ENCODE assay signal across 11 mouse cellular contexts in genomic region chr14:98073421-98074080, GRCm38 (mm10).
A peak's percentile ranks its signal among the peaks of the same experiment; 100 is the strongest.
DNase-seq lines count a peak whose midpoint lies in the region; ATAC-seq and TF ChIP-seq lines count a peak whose summit lies in the region.
"Had no signal": no experiment of that assay in that cellular context is flagged by ENCODE, and none has a peak within 500 bp of the region (broad histone marks: within the 10 kb centered on the region; RNA-seq: fewer than 3 reads in every experiment).

No protein-coding gene starts in this region.

- H3K4me1 ChIP-seq in heart, embryonic 14.5 days (ENCODE audit: control insufficient read depth in 2 of 2, insufficient read depth in 2 of 2, low read length in 2 of 2), result peaks cover 3 to 14% of the 10 kb centered on the region in 2 experiments
- H3K4me1 ChIP-seq in embryonic facial prominence, embryonic 10.5 days, result peaks cover 36% of the 10 kb centered on the region
- peaks cover 33% of the 10 kb centered on the region for H3K4me1 ChIP-seq in hindbrain, embryonic 12.5 days
- 0 out of 2 replicates have a peak, but pooled peaks cover 4% of the 10 kb centered on the region for H3K4me1 ChIP-seq in midbrain, postnatal 0 days (ENCODE audit: insufficient read depth, low read length)
- H3K4me1 ChIP-seq in thymus, adult 2 months (replicated peaks; ENCODE audit: control insufficient read depth, insufficient read depth, low read length), result no peaks in the 10 kb centered on the region

- no peaks in the 10 kb centered on the region for H3K27me3 ChIP-seq in heart, embryonic 14.5 days (ENCODE audit: control insufficient read depth, insufficient read depth, low read length)
- H3K27me3 ChIP-seq in embryonic facial prominence, embryonic 10.5 days (replicated peaks; ENCODE audit: low read depth, poor library complexity, severe bottlenecking), result no peaks in the 10 kb centered on the region
- H3K27me3 ChIP-seq in hindbrain, embryonic 12.5 days, result no peaks in the 10 kb centered on the region
- no peaks in the 10 kb centered on the region for H3K27me3 ChIP-seq in midbrain, postnatal 0 days (ENCODE audit: insufficient read depth, low read length)
- no peaks in the 10 kb centered on the region for H3K27me3 ChIP-seq in thymus, adult 2 months (ENCODE audit: control insufficient read depth, insufficient read depth, low read length)

- H3K9me3 ChIP-seq in heart, embryonic 14.5 days (ENCODE audit: control insufficient read depth, low read length), result no peaks in the 10 kb centered on the region
- no peaks in the 10 kb centered on the region for H3K9me3 ChIP-seq in embryonic facial prominence, embryonic 10.5 days
- no peaks in the 10 kb centered on the region for H3K9me3 ChIP-seq in hindbrain, embryonic 12.5 days (replicated peaks)
- no peaks in the 10 kb centered on the region for H3K9me3 ChIP-seq in midbrain, postnatal 0 days (ENCODE audit: low read length)

- WGBS in heart, embryonic 14.5 days, result 76% methylated on average over 12 of the region's 12 CpGs
- 66% methylated on average over 12 of the region's 12 CpGs for WGBS in embryonic facial prominence, embryonic 10.5 days
- 38% methylated on average over 12 of the region's 12 CpGs for WGBS in hindbrain, embryonic 12.5 days
- 21% methylated on average over 12 of the region's 12 CpGs for WGBS in midbrain, postnatal 0 days
- 95% methylated on average over 12 of the region's 12 CpGs for WGBS in thymus, adult 2 months

- ATAC-seq in heart, embryonic 14.5 days (ENCODE audit: insufficient number of reproducible peaks, insufficient read depth, low FRiP score, low read depth), result no peak
- peak; percentile 79 for ATAC-seq in hindbrain, embryonic 12.5 days (ENCODE audit: low FRiP score)
- ATAC-seq in midbrain, postnatal 0 days (ENCODE audit: low FRiP score), result peak; percentile 59; the same call in 1 of the 2 replicates

- H3K4me2 ChIP-seq in heart, embryonic 14.5 days (ENCODE audit: low read length), result peak overlapping the region; percentile 24
- H3K4me2 ChIP-seq in hindbrain, embryonic 12.5 days (replicated peaks), result peak overlapping the region; percentile 36
- H3K4me2 ChIP-seq in midbrain, postnatal 0 days (ENCODE audit: low read depth, low read length, poor library complexity, severe bottlenecking), result peak overlapping the region; percentile 43

- TF ChIP-seq CTCF in midbrain, postnatal 0 days (IDR thresholded peaks at IDR 0.05), result no peak
- no peak for TF ChIP-seq CTCF in thymus, adult 2 months (IDR thresholded peaks at IDR 0.05; ENCODE audit: borderline replicate concordance, control insufficient read depth, extremely low read depth, insufficient read depth, low read length, poor library complexity)

- no peak overlapping the region for H3K27ac ChIP-seq in heart, embryonic 14.5 days (replicated peaks in 1 of 2; ENCODE audit: control insufficient read depth in 1 of 2, insufficient read depth in 1 of 2, low read depth in 2 of 2, low read length in 2 of 2)
- H3K27ac ChIP-seq in embryonic facial prominence, embryonic 10.5 days (replicated peaks), result peak overlapping the region; percentile 48; the same call in 1 of the 2 replicates
- peak overlapping the region; percentile 82 for H3K27ac ChIP-seq in hindbrain, embryonic 12.5 days
- no peak overlapping the region for H3K27ac ChIP-seq in midbrain, postnatal 0 days (ENCODE audit: low read depth, low read length)
- H3K27ac ChIP-seq in thymus, adult 2 months (ENCODE audit: control insufficient read depth, insufficient read depth, low read length), result no peak overlapping the region

- no peak overlapping the region for H3K4me3 ChIP-seq in heart, embryonic 14.5 days (ENCODE audit: control insufficient read depth in 1 of 2, insufficient read depth in 1 of 2, low read depth in 1 of 2, low read length in 2 of 2)
- 0 out of 2 replicates have a peak overlapping the region, but pooled peaks have one; percentile 8 for H3K4me3 ChIP-seq in embryonic facial prominence, embryonic 10.5 days
- no peak overlapping the region for H3K4me3 ChIP-seq in hindbrain, embryonic 12.5 days
- H3K4me3 ChIP-seq in midbrain, postnatal 0 days (ENCODE audit: low read depth, low read length), result peak overlapping the region; percentile 30
- no peak overlapping the region for H3K4me3 ChIP-seq in thymus, adult 2 months (ENCODE audit: control insufficient read depth, insufficient read depth, low read length)

- no peaks in the 10 kb centered on the region for H3K36me3 ChIP-seq in heart, embryonic 14.5 days (ENCODE audit: control insufficient read depth, insufficient read depth, low read length)
- H3K36me3 ChIP-seq in embryonic facial prominence, embryonic 10.5 days (replicated peaks), result no peaks in the 10 kb centered on the region
- no peaks in the 10 kb centered on the region for H3K36me3 ChIP-seq in hindbrain, embryonic 12.5 days
- no peaks in the 10 kb centered on the region for H3K36me3 ChIP-seq in midbrain, postnatal 0 days (ENCODE audit: insufficient read depth, low read length)
- no peaks in the 10 kb centered on the region for H3K36me3 ChIP-seq in thymus, adult 2 months (ENCODE audit: control insufficient read depth, insufficient read depth, low read length)

- no peak overlapping the region for H3K9ac ChIP-seq in heart, embryonic 14.5 days (ENCODE audit: low read length)
- H3K9ac ChIP-seq in hindbrain, embryonic 12.5 days, result no peak overlapping the region
- no peak overlapping the region; the same call in 1 of the 2 replicates for H3K9ac ChIP-seq in midbrain, postnatal 0 days (replicated peaks; ENCODE audit: low read length, poor library complexity, severe bottlenecking)

- no peak for TF ChIP-seq POLR2A in thymus, adult 2 months (IDR thresholded peaks at IDR 0.05; ENCODE audit: control insufficient read depth, extremely low read depth, insufficient read depth, low read length, poor library complexity)

- DNase-seq in heart, adult 18-20 months, result no peak
- DNase-seq in embryonic facial prominence, embryonic 10.5 days (ENCODE audit: low spot score), result no peak
- no peak for DNase-seq in midbrain, postnatal 0 days (ENCODE audit: low spot score)
- no peak for DNase-seq in layer of hippocampus, adult 11-12 months (ENCODE audit: low spot score)
- DNase-seq in embryo, embryonic 10 days (ENCODE audit: low spot score), result no peak
- no peak for DNase-seq in thymus, adult 2 months
- DNase-seq: B cell, adult 2 months; left cerebral cortex, postnatal 4 days; lung, adult 2 months had no signal

Comparison
In these comparisons a context has a peak if more than half of its experiments do, and no peak if none do; other contexts are left out.
1. H3K27ac ChIP-seq: peak in embryonic facial prominence, embryonic 10.5 days (single experiment) and hindbrain, embryonic 12.5 days (single experiment); none in heart, embryonic 14.5 days (0 of 2), midbrain, postnatal 0 days (single experiment) and thymus, adult 2 months (single experiment).
2. H3K4me3 ChIP-seq: peak in embryonic facial prominence, embryonic 10.5 days (single experiment) and midbrain, postnatal 0 days (single experiment); none in heart, embryonic 14.5 days (0 of 2), hindbrain, embryonic 12.5 days (single experiment) and thymus, adult 2 months (single experiment).
3. Peak in every context shown above with its lines, with median percentiles within 50 percentile points of each other: H3K4me2 ChIP-seq.